Mouse (Mus musculus) CH12.LX (cell line): ENCODE data around the gene Pcolce. TPM values are rescaled to one million over a fixed set of nuclear protein-coding genes. Genes with fewer than 3 reads are reported as not detected.

Experiments
- DNase-seq: peaks from one replicate; pipeline ENCODE4 v3.0.0-alpha.2; 2013; ENCODE audit errors: extremely low read depth
- H3K27ac ChIP-seq: 2 replicates; pipeline ENCODE4 v1.5.1; 2012; ENCODE audit warnings: low read depth, mild to moderate bottlenecking, control low read depth, moderate library complexity; ENCODE audit not compliant: insufficient read depth
- H3K27me3 ChIP-seq: replicated peaks from 2 replicates; pipeline ENCODE3; 2012; ENCODE audit warnings: inconsistent platforms
- H3K36me3 ChIP-seq, 2 experiments: replicated peaks in 1 of 2; 2 replicates each; pipeline versions ENCODE3 to v1.6.1; 2012; ENCODE audit warnings: inconsistent platforms in 1 of 2, low read length in 1 of 2, mild to moderate bottlenecking in 1 of 2, mixed read lengths in 1 of 2, moderate library complexity in 1 of 2; ENCODE audit not compliant: control insufficient read depth in 1 of 2, insufficient read depth in 1 of 2
- H3K4me1 ChIP-seq, 2 experiments: 2 replicates each; pipeline ENCODE4 v1.6.1; 2012; ENCODE audit warnings: inconsistent platforms in 1 of 2, moderate library complexity in 1 of 2; ENCODE audit not compliant: insufficient read depth in 2 of 2, control insufficient read depth in 1 of 2
- H3K4me2 ChIP-seq: 2 replicates; pipeline ENCODE4 v1.6.1; 2012; ENCODE audit warnings: low read depth, mild to moderate bottlenecking, control low read depth; ENCODE audit not compliant: poor library complexity, insufficient read depth, severe bottlenecking
- H3K4me3 ChIP-seq, 3 experiments: fragments of 150-350 bp in 1 of 3; sonication (generic) in 1 of 3; replicated peaks in 1 of 3; 2 replicates each; pipeline versions ENCODE3 to v1.5.1; 2011 to 2012; ENCODE audit warnings: low read depth in 2 of 3, low read length in 2 of 3, mild to moderate bottlenecking in 2 of 3, moderate library complexity in 2 of 3, control low read depth in 1 of 3, improper control_type of control experiment in 1 of 3, inconsistent platforms in 1 of 3, mixed read lengths in 1 of 3; ENCODE audit not compliant: poor library complexity in 1 of 3
- H3K79me2 ChIP-seq: replicated peaks from 2 replicates; pipeline ENCODE4 v1.6.1; 2012; ENCODE audit warnings: mild to moderate bottlenecking, moderate library complexity; ENCODE audit not compliant: control insufficient read depth, poor library complexity, insufficient read depth, severe bottlenecking; ENCODE audit errors: extremely low read depth
- H3K9ac ChIP-seq: 2 replicates; pipeline ENCODE4 v1.6.1; 2012; ENCODE audit warnings: low read depth, mild to moderate bottlenecking, control low read depth, moderate library complexity; ENCODE audit not compliant: insufficient read depth
- H3K9me3 ChIP-seq: replicated peaks from 2 replicates; pipeline ENCODE3; 2012; ENCODE audit warnings: low read length, inconsistent platforms, mixed read lengths
- BHLHE40 ChIP-seq: IDR thresholded peaks from 2 replicates; pipeline ENCODE4 v1.6.1; 2011; ENCODE audit warnings: mild to moderate bottlenecking, low read depth, low read length, improper control_type of control experiment
- CHD2 ChIP-seq: IDR thresholded peaks from 2 replicates; pipeline ENCODE4 v1.6.1; 2011; ENCODE audit warnings: low read length, improper control_type of control experiment
- E2F4 ChIP-seq: IDR thresholded peaks from 2 replicates; pipeline ENCODE4 v1.6.1; 2011; ENCODE audit warnings: low read depth, low read length, improper control_type of control experiment; ENCODE audit not compliant: insufficient replicate concordance
- ELF1 ChIP-seq: IDR thresholded peaks from 2 replicates; pipeline ENCODE4 v1.6.1; 2014; ENCODE audit warnings: low read depth, mild to moderate bottlenecking, inconsistent platforms, low read length, improper control_type of control experiment
- ETS1 ChIP-seq: conservative IDR thresholded peaks from 2 replicates; pipeline ENCODE4 v1.6.1; 2012; ENCODE audit warnings: low read depth, mild to moderate bottlenecking, inconsistent platforms, low read length, improper control_type of control experiment, moderate library complexity
- GABPA ChIP-seq: IDR thresholded peaks from 2 replicates; pipeline ENCODE4 v1.6.1; 2012; ENCODE audit warnings: low read depth, low read length, improper control_type of control experiment, inconsistent platforms; ENCODE audit not compliant: insufficient replicate concordance
- JUND ChIP-seq: conservative IDR thresholded peaks from 2 replicates; pipeline ENCODE4 v1.6.1; 2011; ENCODE audit warnings: low read depth, low read length, improper control_type of control experiment
- MAX ChIP-seq: IDR thresholded peaks from 2 replicates; pipeline ENCODE4 v1.6.1; 2011; ENCODE audit warnings: low read length, improper control_type of control experiment
- MAZ ChIP-seq: IDR thresholded peaks from 2 replicates; pipeline ENCODE4 v1.6.1; 2012; ENCODE audit warnings: low read depth, mild to moderate bottlenecking, inconsistent platforms, low read length, improper control_type of control experiment, moderate library complexity
- NELFE ChIP-seq: IDR thresholded peaks from 2 replicates; pipeline ENCODE4 v1.6.1; 2011; ENCODE audit warnings: low read depth, low read length, improper control_type of control experiment
- PAX5 ChIP-seq: IDR thresholded peaks from 2 replicates; pipeline ENCODE4 v1.6.1; 2012; ENCODE audit warnings: low read length, inconsistent platforms, mixed read lengths
- POLR2A ChIP-seq: IDR thresholded peaks from 2 replicates; pipeline ENCODE4 v1.6.1; 2011; ENCODE audit warnings: low read depth, mild to moderate bottlenecking, improper control_type of control experiment, low read length
- SMC3 ChIP-seq: IDR thresholded peaks from 2 replicates; pipeline ENCODE4 v1.6.1; 2011; ENCODE audit warnings: low read depth, low read length, improper control_type of control experiment
- TCF12 ChIP-seq: IDR thresholded peaks from 2 replicates; pipeline ENCODE4 v1.6.1; 2014; ENCODE audit warnings: low read depth, mild to moderate bottlenecking, inconsistent platforms, low read length, improper control_type of control experiment
- USF1 ChIP-seq: IDR thresholded peaks from 2 replicates; pipeline ENCODE4 v1.6.1; 2014; ENCODE audit warnings: low read depth, mild to moderate bottlenecking, inconsistent platforms, low read length, improper control_type of control experiment
- USF2 ChIP-seq: conservative IDR thresholded peaks from 2 replicates; pipeline ENCODE4 v1.6.1; 2011; ENCODE audit warnings: low read depth, low read length, improper control_type of control experiment
- dilution Hi-C: fragments of 300-500 bp; cut with MboI; formaldehyde crosslinking; loops from 2 replicates; pipeline ENCODE4 v1.14.3; 2020; ENCODE audit warnings: low sequenced_read_pairs; ENCODE audit not compliant: extremely low pct_unique_long_range_greater_than_20kb, extremely low pct_ligation_motif_present
- in situ Hi-C: fragments of 300-500 bp; cut with MboI; formaldehyde crosslinking; loops from 3 replicates; pipeline ENCODE4 v1.14.3; 2019; ENCODE audit warnings: low sequenced_read_pairs, low pct_ligation_motif_present, low pct_unique_long_range_greater_than_20kb, mixed read lengths
- polyA plus RNA-seq: library from polyadenylated mRNA; unstranded; fragments of >175 nt; gene quantifications from 2 replicates; pipeline ENCODE4 v1.2.1, GENCODE M21; 2012; ENCODE audit warnings: low read depth; ENCODE audit not compliant: insufficient read length
- total RNA-seq, 2 experiments: library from RNA; depleted of rRNA; stranded (reverse); fragments of 300-350 nt in 1 of 2; fragments of >200 nt in 1 of 2; gene quantifications; 2 replicates each; pipeline ENCODE4 v1.2.3; 2012 to 2014

The Pcolce gene
- total and polyA plus RNA-seq, 3 experiments: 0.30 to 0.97 TPM; not detected in 1

DNA sequence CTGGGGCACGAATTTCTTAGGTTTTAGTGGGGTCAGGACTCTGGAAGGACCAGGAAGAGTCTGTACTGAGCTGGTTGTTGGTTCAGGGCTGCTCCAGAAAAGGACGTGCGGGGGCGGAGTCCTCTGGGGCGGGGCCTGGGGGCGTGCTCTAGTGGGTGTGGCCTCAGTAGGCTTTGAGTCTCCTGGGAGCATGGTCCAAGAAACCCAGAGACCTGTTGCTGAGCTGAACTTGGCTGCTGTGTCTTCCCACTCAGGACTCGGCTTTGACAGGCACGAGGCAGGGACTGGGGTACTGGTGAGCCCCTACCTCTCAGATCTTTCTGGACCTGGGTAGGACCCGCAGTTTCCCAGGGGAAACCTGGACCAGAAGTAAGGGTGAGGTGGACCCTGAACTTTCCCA, 43.9 kb downstream of the Pcolce start, which contains the start of gene Tfr2:
Gene Tfr2, plus strand, starts transcription at position 176 of the 400 bp plus-strand sequence.
- Histone ChIP-seq H3K9ac (no peak within 1 kb of the TSS), H3K79me2 (no peaks in the 10 kb centered on the region), H3K4me1 (peaks cover 2 to 26% of the 10 kb centered on the region in 2 experiments), H3K27ac (no peak within 1 kb of the TSS), H3K9me3 (no peaks in the 10 kb centered on the region), H3K4me2 (peak within 1 kb of the TSS; percentile 70), H3K27me3 (peaks cover 10% of the 10 kb centered on the region), H3K36me3 (no peaks in the 10 kb centered on the region), H3K4me3 (peak within 1 kb of the TSS; percentile 1 to 45 (median 29))
- no peak for TF ChIP-seq PAX5
- no peak for TF ChIP-seq BHLHE40
- TF ChIP-seq TCF12: peak; percentile 17; the same call in 1 of the 2 replicates
- TF ChIP-seq GABPA: no peak
- peak; percentile 49 for TF ChIP-seq POLR2A
- TF ChIP-seq MAX: 0 out of 2 replicates have a peak, but pooled peaks have one; percentile 44
- no peak for TF ChIP-seq MAZ
- TF ChIP-seq JUND: no peak
- 0 out of 2 replicates have a peak, but pooled peaks have one; percentile 44 for TF ChIP-seq NELFE
- dilution Hi-C loops (no loop called here), in situ Hi-C loops (loop anchor here (5.0 kb wide), 1 partner anchor 37 kb away; the partner anchor contains the start of genes Epo and Gnb2)
- peak; percentile 80 for DNase-seq

DNA sequence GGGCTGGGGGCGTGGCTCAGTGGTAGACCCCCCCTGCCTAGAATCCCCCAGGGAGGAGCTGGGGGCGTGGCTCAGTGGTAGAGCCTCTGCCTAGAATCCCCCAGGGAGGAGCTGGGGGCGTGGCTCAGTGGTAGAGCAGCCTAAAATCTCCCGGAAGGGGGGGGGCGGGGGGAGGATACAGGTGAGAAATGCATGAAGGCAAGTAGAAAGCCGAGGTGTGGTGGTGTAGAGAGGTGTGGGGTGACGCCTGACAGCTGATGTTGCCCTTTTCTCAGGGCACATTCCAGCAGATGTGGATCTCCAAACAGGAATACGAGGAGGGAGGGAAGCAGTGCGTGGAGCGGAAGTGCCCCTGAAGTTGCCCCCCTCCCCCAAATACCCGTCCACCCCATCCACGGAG, 44.6 kb downstream of the Pcolce start:
- H3K27ac ChIP-seq: no peak overlapping the region
- no peaks in the 10 kb centered on the region for H3K36me3 ChIP-seq
- H3K27me3 ChIP-seq: peaks cover 6% of the 10 kb centered on the region
- dilution Hi-C loops (no loop called here), in situ Hi-C loops (loop anchor here (5.0 kb wide), 1 partner anchor 37 kb away; the partner anchor contains the start of genes Epo and Gnb2)
- DNase-seq: peak; percentile 54
- H3K9me3 ChIP-seq: no peaks in the 10 kb centered on the region
- H3K4me2 ChIP-seq: peak overlapping the region; percentile 70
- no peak overlapping the region for H3K9ac ChIP-seq
- TF ChIP-seq USF1 (no peak), ELF1 (no peak), GABPA (no peak), E2F4 (no peak), CHD2 (no peak), USF2 (no peak), ETS1 (no peak), SMC3 (no peak)
- peaks cover 2 to 26% of the 10 kb centered on the region in 2 experiments for H3K4me1 ChIP-seq
- H3K79me2 ChIP-seq: no peaks in the 10 kb centered on the region
- H3K4me3 ChIP-seq: peak overlapping the region; percentile 1 to 45 (median 29)
